Mouse (Mus musculus) kidney, postnatal 0 days (tissue): ENCODE measurements around the gene Inafm2. TPM values are rescaled to one million over a fixed set of nuclear protein-coding genes. Genes with fewer than 3 reads are reported as not detected.

ENCODE experiments used
- ATAC-seq: fragments of 200-750 bp; cut with Nextera tagmentation; replicated peaks from 2 replicates; pipeline ENCODE4 v1.8.0; 2017; ENCODE audit warnings: low read depth, moderate number of reproducible peaks, moderate TSS enrichment, moderate library complexity; ENCODE audit not compliant: low FRiP score
- DNase-seq: peaks from one replicate; pipeline ENCODE4 v3.0.0-alpha.2; 2016; ENCODE audit warnings: low spot score
- H3K27ac ChIP-seq: fragments of 300-500 bp; sonication (generic); 2 replicates; pipeline ENCODE4 v1.5.1; 2014; ENCODE audit warnings: mild to moderate bottlenecking
- H3K27me3 ChIP-seq: fragments of 300-500 bp; sonication (generic); 2 replicates; pipeline ENCODE4 v1.6.1; 2014; ENCODE audit warnings: low read length, mixed read lengths; ENCODE audit not compliant: insufficient read depth
- H3K36me3 ChIP-seq: fragments of 300-500 bp; sonication (generic); 2 replicates; pipeline ENCODE4 v1.6.1; 2014; ENCODE audit warnings: low read length, mixed read lengths; ENCODE audit not compliant: insufficient read depth
- H3K4me1 ChIP-seq: fragments of 300-500 bp; sonication (generic); replicated peaks from 2 replicates; pipeline ENCODE4 v1.6.1; 2014; ENCODE audit warnings: antibody characterized with exemption, low read length, mixed read lengths; ENCODE audit not compliant: insufficient read depth
- H3K4me2 ChIP-seq: fragments of 300-500 bp; sonication (generic); 2 replicates; pipeline ENCODE4 v1.6.1; 2014; ENCODE audit warnings: mild to moderate bottlenecking, low read length, moderate library complexity, mixed read lengths
- H3K4me3 ChIP-seq: fragments of 300-500 bp; sonication (generic); replicated peaks from 2 replicates; pipeline ENCODE4 v1.5.1; 2014; ENCODE audit warnings: low read depth, low read length
- H3K9ac ChIP-seq: fragments of 300-500 bp; sonication (generic); 2 replicates; pipeline ENCODE4 v1.6.1; 2014; ENCODE audit warnings: low read depth, low read length
- H3K9me3 ChIP-seq: fragments of 300-500 bp; sonication (generic); replicated peaks from 2 replicates; pipeline ENCODE4 v1.6.1; 2016; ENCODE audit warnings: low read length, inconsistent platforms, mixed read lengths
- CTCF ChIP-seq: IDR thresholded peaks from 2 replicates; pipeline ENCODE4 v1.5.1; 2016; ENCODE audit warnings: antibody characterized with exemption, low read depth, mild to moderate bottlenecking, moderate library complexity
- WGBS: fragments of 180-500 bp; shearing (Covaris S2); extraction: QIAGEN DNeasy Blood & Tissue Kit; methylation state at CpG from one replicate; pipeline ENCODE4 v1.1.7; 2014; 5-methylcytosine and 5-hydroxymethylcytosine counted together
- polyA plus RNA-seq: library from polyadenylated mRNA; unstranded; fragments of >200 nt; fragmentation: Nextera tagmentation; extraction: Ambion mirVana; gene quantifications from 2 replicates; pipeline ENCODE4 v1.2.1, GENCODE M21; 2015

Inafm2 gene
- polyA plus RNA-seq, 1 experiment from 2014 or later = 16.1 TPM

- peaks cover 19% of the 10 kb centered on the region for H3K4me1 ChIP-seq
- no peak overlapping the region for H3K27ac ChIP-seq
- no peaks in the 10 kb centered on the region for H3K36me3 ChIP-seq
- DNase-seq (no peak), ATAC-seq (no peak)
- H3K9me3 ChIP-seq = no peaks in the 10 kb centered on the region
- H3K27me3 ChIP-seq = peaks cover 47% of the 10 kb centered on the region
- TF ChIP-seq CTCF = no peak
- H3K4me3 ChIP-seq = no peak overlapping the region
- 73% methylated on average over 4 of the region's 4 CpGs for WGBS
- no peak overlapping the region for H3K4me2 ChIP-seq
- no peak overlapping the region for H3K9ac ChIP-seq
Observed at GRCm38 (mm10) chr2:118708472-118708871, 37.1 kb upstream of the Inafm2 start.

DNA sequence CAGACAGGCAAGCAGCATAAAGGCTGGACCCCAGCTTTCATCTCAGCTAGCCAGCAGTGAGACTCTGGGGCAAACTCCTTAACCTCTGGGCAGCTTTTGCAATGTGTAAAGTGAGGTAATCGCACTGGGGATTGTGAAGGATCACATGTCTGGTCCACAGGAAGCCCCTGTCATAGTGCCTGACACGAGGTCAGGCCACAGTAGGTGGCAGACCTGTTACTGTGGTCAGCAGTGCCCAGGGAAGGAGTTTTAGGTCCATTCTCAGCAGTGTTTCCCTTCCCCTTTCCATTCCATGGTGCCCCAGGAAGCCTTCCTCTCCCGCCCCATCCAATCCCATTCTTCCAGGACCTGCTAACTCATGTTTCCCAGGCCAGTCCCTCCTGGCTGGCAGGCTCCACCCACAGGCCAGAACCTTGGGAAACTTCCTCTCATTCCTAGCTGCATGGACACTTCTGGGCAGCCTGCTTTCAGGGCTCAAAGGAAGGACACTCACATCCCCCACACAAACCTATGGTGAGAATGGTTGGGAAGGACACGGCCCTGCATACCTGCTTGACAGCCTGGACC, 35.8 kb upstream of the Inafm2 start:
- TF ChIP-seq CTCF = no peak
- Histone ChIP-seq H3K27me3 (peaks cover 34% of the 10 kb centered on the region), H3K9me3 (no peaks in the 10 kb centered on the region), H3K4me1 (peaks cover 13% of the 10 kb centered on the region), H3K9ac (no peak overlapping the region), H3K36me3 (no peaks in the 10 kb centered on the region), H3K4me3 (no peak overlapping the region), H3K27ac (no peak overlapping the region), H3K4me2 (no peak overlapping the region)
- DNase-seq = no peak
- 28% methylated on average over 4 of the region's 4 CpGs for WGBS
- ATAC-seq = no peak

DNA sequence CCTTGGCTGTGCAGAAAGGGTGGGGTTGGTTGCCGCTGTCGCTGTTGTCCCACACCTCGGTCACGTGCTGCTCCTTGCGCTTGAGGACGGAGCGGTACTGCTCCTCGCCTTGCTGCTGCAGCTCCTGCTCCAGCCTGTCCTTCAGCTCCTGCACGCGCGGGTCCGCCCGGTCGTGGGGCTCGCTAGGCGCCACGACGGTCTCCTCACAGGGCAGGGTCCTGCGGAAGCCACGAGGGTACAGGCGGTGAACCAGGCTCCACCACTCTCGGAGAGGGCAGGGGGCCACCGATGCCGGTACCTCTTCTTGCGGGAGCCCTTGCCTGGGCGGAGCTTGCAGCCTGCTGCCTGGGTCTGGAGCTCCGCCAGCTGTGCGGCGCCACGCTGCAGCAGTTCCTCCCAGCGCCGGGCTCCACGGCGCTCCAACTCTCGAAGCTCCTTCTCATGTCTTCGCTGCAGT, 34.5 kb upstream of the Inafm2 start:
- Histone ChIP-seq H3K4me3 (peak overlapping the region; percentile 29), H3K9me3 (no peaks in the 10 kb centered on the region), H3K27ac (no peak overlapping the region), H3K27me3 (peaks cover 22% of the 10 kb centered on the region), H3K9ac (peak overlapping the region; percentile 35; the same call in 1 of the 2 replicates), H3K4me2 (peak overlapping the region; percentile 53), H3K4me1 (peaks cover 13% of the 10 kb centered on the region), H3K36me3 (no peaks in the 10 kb centered on the region)
- DNase-seq (peak; percentile 73), ATAC-seq (peak; percentile 43; the same call in 1 of the 2 replicates)
- under 1% methylated on average over 34 of the region's 36 CpGs for WGBS
- no peak for TF ChIP-seq CTCF

GRCm38 (mm10) chr2:118713631-118714030, 31.9 kb upstream of the Inafm2 start:
- Histone ChIP-seq H3K4me2 (no peak overlapping the region), H3K36me3 (no peaks in the 10 kb centered on the region), H3K4me1 (peaks cover 13% of the 10 kb centered on the region), H3K27me3 (peaks cover 13% of the 10 kb centered on the region), H3K9me3 (no peaks in the 10 kb centered on the region), H3K4me3 (no peak overlapping the region), H3K9ac (no peak overlapping the region), H3K27ac (no peak overlapping the region)
- no peak for ATAC-seq
- WGBS = 87% methylated on average over 6 of the region's 6 CpGs
- DNase-seq = no peak
- no peak for TF ChIP-seq CTCF

DNA sequence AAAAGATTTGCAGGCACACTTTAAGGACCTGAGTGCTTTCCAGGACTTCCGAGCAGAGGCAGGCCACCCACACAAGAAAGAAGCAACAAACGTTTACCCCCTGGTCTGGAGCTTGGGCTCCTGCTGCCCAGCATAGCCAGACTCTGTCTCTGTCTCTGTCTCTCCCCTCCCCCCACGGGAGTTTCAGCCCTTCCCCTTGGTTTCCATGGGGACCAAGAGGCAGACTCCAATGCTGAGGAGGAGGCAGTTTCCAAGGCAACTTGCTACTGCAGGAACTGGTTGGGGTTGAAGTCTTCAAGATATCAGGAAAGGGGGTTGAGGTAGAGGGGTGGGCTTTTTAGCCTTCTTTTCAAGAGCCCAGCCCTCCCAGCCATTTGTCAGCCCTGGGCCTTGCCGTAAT, 31.3 kb upstream of the Inafm2 start:
- DNase-seq = no peak
- no peak for ATAC-seq
- Histone ChIP-seq H3K4me1 (peaks cover 13% of the 10 kb centered on the region), H3K9ac (no peak overlapping the region), H3K9me3 (no peaks in the 10 kb centered on the region), H3K36me3 (no peaks in the 10 kb centered on the region), H3K27me3 (peaks cover 13% of the 10 kb centered on the region), H3K4me2 (no peak overlapping the region), H3K4me3 (no peak overlapping the region), H3K27ac (no peak overlapping the region)
- TF ChIP-seq CTCF = no peak
- 46% methylated on average over 4 of the region's 4 CpGs for WGBS

GRCm38 (mm10) chr2:118716677-118717076, 28.9 kb upstream of the Inafm2 start:
- H3K4me1 ChIP-seq = no peaks in the 10 kb centered on the region
- 86% methylated on average over 5 of the region's 5 CpGs for WGBS
- no peak overlapping the region for H3K4me2 ChIP-seq
- TF ChIP-seq CTCF = no peak
- ATAC-seq (no peak), DNase-seq (no peak)
- H3K27me3 ChIP-seq = no peaks in the 10 kb centered on the region
- H3K9me3 ChIP-seq = no peaks in the 10 kb centered on the region
- no peak overlapping the region for H3K27ac ChIP-seq
- no peak overlapping the region for H3K4me3 ChIP-seq
- no peak overlapping the region for H3K9ac ChIP-seq
- no peaks in the 10 kb centered on the region for H3K36me3 ChIP-seq
